Mouse (Mus musculus) urinary bladder, postnatal 36 days (tissue): ENCODE measurements around the gene Grn.

Experiments
- DNase-seq, 2 experiments: peaks; one replicate each; pipeline ENCODE4 v3.0.0; 2022; ENCODE audit warnings: low spot score in 2 of 2, mixed read lengths in 1 of 2

Gene Grn

GRCm38 (mm10) chr11:102442089-102442488 lies 12.0 kb downstream of the Grn start:
- DNase-seq, result no peak

- DNase-seq, result no peak
These were observed 13.6 kb downstream of the Grn start for GRCm38 (mm10) chr11:102443740-102444139.

GRCm38 (mm10) chr11:102444321-102444720 lies 14.2 kb downstream of the Grn start:
- DNase-seq, result no peak

GRCm38 (mm10) chr11:102444781-102445180 lies 14.7 kb downstream of the Grn start:
- no peak for DNase-seq

- no peak for DNase-seq
These were observed 15.3 kb downstream of the Grn start for GRCm38 (mm10) chr11:102445264-102445890.

GRCm38 (mm10) chr11:102445891-102446361 lies 15.8 kb downstream of the Grn start:
- DNase-seq, result no peak

GRCm38 (mm10) chr11:102446581-102447461 lies 16.7 kb downstream of the Grn start:
- no peak for DNase-seq

GRCm38 (mm10) chr11:102447497-102447896 lies 17.4 kb downstream of the Grn start, which contains the start of gene Fam171a2:
Fam171a2 (minus strand) TSS chr11:102447682.
- DNase-seq, result peak in 1 of 2 experiments; percentile 66

- DNase-seq, result no peak
These were observed 18.2 kb downstream of the Grn start for GRCm38 (mm10) chr11:102448327-102448726.

GRCm38 (mm10) chr11:102449043-102450008 lies 19.2 kb downstream of the Grn start:
- DNase-seq, result no peak

- no peak for DNase-seq
These were observed 23.0 kb downstream of the Grn start for GRCm38 (mm10) chr11:102453131-102453530.

GRCm38 (mm10) chr11:102455740-102456396 lies 25.8 kb downstream of the Grn start:
- peak in 1 of 2 experiments; percentile 77 for DNase-seq

- no peak for DNase-seq
These were observed 30.4 kb downstream of the Grn start for GRCm38 (mm10) chr11:102460541-102460940.

GRCm38 (mm10) chr11:102461764-102462163 lies 31.6 kb downstream of the Grn start:
- no peak for DNase-seq

GRCm38 (mm10) chr11:102464901-102465300 lies 34.8 kb downstream of the Grn start:
- no peak for DNase-seq

GRCm38 (mm10) chr11:102465713-102466436 lies 35.8 kb downstream of the Grn start:
- peak; percentile 54 to 71 for DNase-seq

- peak; percentile 97 to 98 for DNase-seq
These were observed 37.0 kb downstream of the Grn start for GRCm38 (mm10) chr11:102467041-102467631.

GRCm38 (mm10) chr11:102469648-102470357 lies 39.7 kb downstream of the Grn start, which contains the start of gene Itga2b:
Itga2b (minus strand) TSS chr11:102470122.
- no peak for DNase-seq

- DNase-seq, result no peak
These were observed 44.9 kb downstream of the Grn start for GRCm38 (mm10) chr11:102475027-102475426.
